ENCODE assay signal across 12 mouse cellular contexts in genomic region chr3:88027434-88028186, GRCm38 (mm10). TPM values are rescaled to one million over a fixed set of nuclear protein-coding genes. Genes with fewer than 3 reads are reported as not detected.
DNase-seq lines count a peak whose midpoint lies in the region; ATAC-seq and TF ChIP-seq lines count a peak whose summit lies in the region.
"Had no signal": no experiment of that assay in that cellular context is flagged by ENCODE, and none has a peak within 500 bp of the region (broad histone marks: within the 10 kb centered on the region; RNA-seq: fewer than 3 reads in every experiment).

Hapln2 (minus strand) TSS chr3:88027583.

- ATAC-seq in kidney, postnatal 0 days (replicated peaks; ENCODE audit: low FRiP score, low read depth): no peak

- H3K9me3 ChIP-seq in kidney, postnatal 0 days (replicated peaks; ENCODE audit: low read length): no peaks in the 10 kb centered on the region
- H3K9me3 ChIP-seq: embryonic facial prominence, embryonic 15.5 days had no signal

- 43% methylated on average over 5 of the region's 5 CpGs for WGBS in kidney, postnatal 0 days

- H3K27me3 ChIP-seq in kidney, postnatal 0 days (ENCODE audit: insufficient read depth, low read length): peaks cover 34% of the 10 kb centered on the region

- H3K27ac ChIP-seq in kidney, postnatal 0 days: no peak within 1 kb of the TSS
- H3K27ac ChIP-seq: embryonic facial prominence, embryonic 15.5 days; heart, embryonic 13.5 days; limb, embryonic 12.5 days had no signal

- no peaks in the 10 kb centered on the region for H3K36me3 ChIP-seq in kidney, postnatal 0 days (ENCODE audit: insufficient read depth, low read length)
- H3K36me3 ChIP-seq: embryonic facial prominence, embryonic 15.5 days; heart, embryonic 13.5 days; limb, embryonic 12.5 days had no signal

- DNase-seq in kidney, postnatal 0 days (ENCODE audit: low spot score): no peak
- DNase-seq in kidney, postnatal 14 days: no peak
- DNase-seq in 3T3-L1 (ENCODE audit: low read depth, low spot score): peak; percentile 45
- DNase-seq in B cell, adult 2 months: peak; percentile 25 to 31
- DNase-seq in layer of hippocampus, adult 9-11 months: peak; percentile 81
- no peak for DNase-seq in ovary, postnatal 36 days (ENCODE audit: low spot score)
- DNase-seq in urinary bladder, postnatal 4 days (ENCODE audit: low spot score in 2 of 2): no peak
- DNase-seq in ovary, adult 18-20 months (ENCODE audit: low spot score): no peak

- TF ChIP-seq CTCF in kidney, postnatal 0 days (IDR thresholded peaks at IDR 0.05; ENCODE audit: low read depth): peak; percentile 60

- H3K4me3 ChIP-seq in kidney, postnatal 0 days (replicated peaks; ENCODE audit: low read depth, low read length): no peak within 1 kb of the TSS
- H3K4me3 ChIP-seq: embryonic facial prominence, embryonic 15.5 days; heart, embryonic 13.5 days; limb, embryonic 12.5 days; myocyte had no signal

- no peak within 1 kb of the TSS for H3K9ac ChIP-seq in kidney, postnatal 0 days (ENCODE audit: low read depth, low read length)
- H3K9ac ChIP-seq: embryonic facial prominence, embryonic 15.5 days; heart, embryonic 13.5 days; limb, embryonic 12.5 days had no signal

- H3K4me2 ChIP-seq in kidney, postnatal 0 days (ENCODE audit: low read length): no peak within 1 kb of the TSS
- H3K4me2 ChIP-seq: embryonic facial prominence, embryonic 15.5 days; heart, embryonic 13.5 days; limb, embryonic 12.5 days had no signal

- peaks cover 13% of the 10 kb centered on the region for H3K4me1 ChIP-seq in kidney, postnatal 0 days (replicated peaks; ENCODE audit: insufficient read depth, low read length)

RNA-seq across cellular contexts. Expression of gene Hapln2, which starts in this region (rescaled TPM):
- 0.13 and 0.17 TPM in 2 replicates for polyA plus RNA-seq in kidney, postnatal 0 days (2015; fragmentation: Nextera tagmentation; extraction: Ambion mirVana)
- polyA plus RNA-seq: heart, embryonic 13.5 days; myocyte had no signal

Comparison
In these comparisons a context has a peak if more than half of its experiments do, and no peak if none do; other contexts are left out.
1. DNase-seq: peak in 3T3-L1 (single experiment), B cell, adult 2 months (2 of 2) and layer of hippocampus, adult 9-11 months (single experiment); none in kidney, postnatal 0 days (single experiment), kidney, postnatal 14 days (single experiment), ovary, postnatal 36 days (single experiment), urinary bladder, postnatal 4 days (0 of 2) and ovary, adult 18-20 months (single experiment).